Mouse (Mus musculus) G1E (cell line): ENCODE measurements around the gene Maml3. TPM values are rescaled to one million over a fixed set of nuclear protein-coding genes. Genes with fewer than 3 reads are reported as not detected.

ENCODE experiments used
- ATAC-seq: 2 replicates; pipeline ENCODE4 v1.8.0; 2016; ENCODE audit warnings: mild to moderate bottlenecking; ENCODE audit not compliant: insufficient number of reproducible peaks, poor library complexity, low FRiP score, severe bottlenecking; ENCODE audit errors: extremely low read depth
- DNase-seq: peaks from one replicate; pipeline ENCODE4 v3.0.0; 2012; ENCODE audit warnings: low spot score
- H3K27me3 ChIP-seq: 2 replicates; pipeline ENCODE4 v1.6.1; 2012; ENCODE audit warnings: mild to moderate bottlenecking, low read length, inconsistent platforms; ENCODE audit not compliant: insufficient read depth
- H3K36me3 ChIP-seq: replicated peaks from 2 replicates; pipeline ENCODE3; 2012; ENCODE audit warnings: mild to moderate bottlenecking, inconsistent platforms
- H3K4me1 ChIP-seq: 2 replicates; pipeline ENCODE4 v1.6.1; 2012; ENCODE audit warnings: low read depth, low read length, inconsistent platforms, mixed read lengths; ENCODE audit not compliant: insufficient read depth
- H3K4me3 ChIP-seq: 2 replicates; pipeline ENCODE4 v1.5.1; 2012; ENCODE audit warnings: low read depth, mild to moderate bottlenecking, inconsistent platforms, low read length, moderate library complexity, mixed read lengths
- H3K9me3 ChIP-seq: replicated peaks from 2 replicates; pipeline ENCODE4 v1.6.1; 2012; ENCODE audit warnings: inconsistent platforms
- CTCF ChIP-seq: IDR thresholded peaks from 2 replicates; pipeline ENCODE4 v1.5.1; 2012; ENCODE audit warnings: low read depth, low read length, inconsistent platforms, mixed read lengths
- GATA1 ChIP-seq: IDR thresholded peaks from 2 replicates; pipeline ENCODE4 v1.6.1; 2012; ENCODE audit warnings: borderline replicate concordance, low read length, inconsistent platforms, mixed read lengths
- GATA2 ChIP-seq: IDR thresholded peaks from 2 replicates; pipeline ENCODE4 v1.6.1; 2012; ENCODE audit warnings: low read depth, low read length, inconsistent platforms, borderline replicate concordance
- POLR2AphosphoS5 ChIP-seq: IDR thresholded peaks from 2 replicates; pipeline ENCODE4 v1.6.1; 2012; ENCODE audit warnings: low read depth, low read length, inconsistent platforms; ENCODE audit not compliant: insufficient replicate concordance
- TAL1 ChIP-seq: conservative IDR thresholded peaks from 2 replicates; pipeline ENCODE4 v1.6.1; 2012; ENCODE audit warnings: low read depth, low read length, inconsistent platforms, mixed read lengths
- polyA plus RNA-seq: library from polyadenylated mRNA; stranded (reverse); fragments of >175 nt; gene quantifications from 2 replicates; pipeline ENCODE4 v1.2.3, GENCODE M21; 2012
- total RNA-seq, 2 experiments: library from RNA; stranded (forward) in 1 of 2; stranded (reverse) in 1 of 2; fragments of 200-1000 nt in 1 of 2; fragments of >200 nt in 1 of 2; fragmentation: Nextera tagmentation in 1 of 2; gene quantifications; 2 replicates each; pipeline ENCODE4 v1.2.3; 2014 to 2017

Maml3 gene
- total and polyA plus RNA-seq, 3 experiments: 0.01 to 0.49 TPM; not detected in 1

- Histone ChIP-seq H3K36me3 (no peaks in the 10 kb centered on the region), H3K4me3 (no peak overlapping the region), H3K4me1 (no peaks in the 10 kb centered on the region), H3K9me3 (peaks cover 2% of the 10 kb centered on the region), H3K27me3 (no peaks in the 10 kb centered on the region)
- no peak for ATAC-seq
- no peak for DNase-seq
- TF ChIP-seq GATA2: no peak
- no peak for TF ChIP-seq POLR2AphosphoS5
- no peak for TF ChIP-seq GATA1
- no peak for TF ChIP-seq CTCF
- no peak for TF ChIP-seq TAL1
These were observed 16.0 kb upstream of the Maml3 start for GRCm38 (mm10) chr3:52120858-52121257.

GRCm38 (mm10) chr3:52119216-52119615 lies 14.3 kb upstream of the Maml3 start:
- H3K36me3 ChIP-seq: no peaks in the 10 kb centered on the region
- H3K4me1 ChIP-seq: no peaks in the 10 kb centered on the region
- no peaks in the 10 kb centered on the region for H3K27me3 ChIP-seq
- TF ChIP-seq TAL1: no peak
- no peak for TF ChIP-seq POLR2AphosphoS5
- no peak for TF ChIP-seq GATA2
- no peak for TF ChIP-seq GATA1
- no peak for TF ChIP-seq CTCF
- ATAC-seq: no peak
- H3K9me3 ChIP-seq: peaks cover 9% of the 10 kb centered on the region
- no peak for DNase-seq
- no peak overlapping the region for H3K4me3 ChIP-seq

GRCm38 (mm10) chr3:52115421-52115820 lies 10.5 kb upstream of the Maml3 start:
- no peak for TF ChIP-seq TAL1
- TF ChIP-seq GATA1: no peak
- TF ChIP-seq CTCF: no peak
- TF ChIP-seq POLR2AphosphoS5: no peak
- no peak for TF ChIP-seq GATA2
- H3K4me1 ChIP-seq: no peaks in the 10 kb centered on the region
- H3K36me3 ChIP-seq: no peaks in the 10 kb centered on the region
- H3K27me3 ChIP-seq: no peaks in the 10 kb centered on the region
- no peak for ATAC-seq
- DNase-seq: no peak
- no peak overlapping the region for H3K4me3 ChIP-seq
- H3K9me3 ChIP-seq: peaks cover 17% of the 10 kb centered on the region; the same call in 1 of the 2 replicates

- Histone ChIP-seq H3K36me3 (no peaks in the 10 kb centered on the region), H3K4me3 (no peak overlapping the region), H3K4me1 (no peaks in the 10 kb centered on the region), H3K9me3 (peaks cover 48% of the 10 kb centered on the region), H3K27me3 (no peaks in the 10 kb centered on the region)
- ATAC-seq (no peak), DNase-seq (no peak)
- TF ChIP-seq TAL1 (no peak), GATA2 (no peak), POLR2AphosphoS5 (no peak), GATA1 (no peak), CTCF (no peak)
These were observed 3.2 kb upstream of the Maml3 start for GRCm38 (mm10) chr3:52108027-52108426.

GRCm38 (mm10) chr3:52105156-52105555 lies 280 bp upstream of the Maml3 start:
- Histone ChIP-seq H3K4me1 (no peaks in the 10 kb centered on the region), H3K9me3 (peaks cover 52% of the 10 kb centered on the region), H3K4me3 (no peak overlapping the region), H3K36me3 (no peaks in the 10 kb centered on the region), H3K27me3 (no peaks in the 10 kb centered on the region)
- TF ChIP-seq GATA2 (no peak), POLR2AphosphoS5 (no peak), CTCF (no peak)
- DNase-seq (no peak), ATAC-seq (no peak)

- ATAC-seq: no peak
These were observed 668 bp downstream of the Maml3 start for GRCm38 (mm10) chr3:52104208-52104607.

GRCm38 (mm10) chr3:52103531-52104181 lies 1.2 kb downstream of the Maml3 start:
- ATAC-seq: no peak
- TF ChIP-seq GATA1: no peak
- TF ChIP-seq TAL1: no peak
- no peak for TF ChIP-seq GATA2
- TF ChIP-seq POLR2AphosphoS5: no peak
- TF ChIP-seq CTCF: no peak
- no peak for DNase-seq

More at GRCm38 (mm10) chr3:52104208-52104607, 668 bp downstream of the Maml3 start:
- Histone ChIP-seq H3K4me1 (no peaks in the 10 kb centered on the region), H3K4me3 (no peak overlapping the region; the same call in 1 of the 2 replicates), H3K36me3 (no peaks in the 10 kb centered on the region), H3K9me3 (peaks cover 45% of the 10 kb centered on the region), H3K27me3 (no peaks in the 10 kb centered on the region)
- no peak for DNase-seq
- TF ChIP-seq GATA1: no peak
- no peak for TF ChIP-seq GATA2
- no peak for TF ChIP-seq TAL1
- TF ChIP-seq POLR2AphosphoS5: no peak
- TF ChIP-seq CTCF: no peak

More at GRCm38 (mm10) chr3:52103531-52104181, 1.2 kb downstream of the Maml3 start:
- H3K27me3 ChIP-seq: no peaks in the 10 kb centered on the region
- no peaks in the 10 kb centered on the region for H3K4me1 ChIP-seq
- H3K4me3 ChIP-seq: no peak overlapping the region; the same call in 1 of the 2 replicates
- H3K9me3 ChIP-seq: peaks cover 41% of the 10 kb centered on the region
- no peaks in the 10 kb centered on the region for H3K36me3 ChIP-seq
